Mouse (Mus musculus) liver, adult 2 months (tissue): ENCODE results near the gene Tmem132b. TPM values are rescaled to one million over a fixed set of nuclear protein-coding genes. Genes with fewer than 3 reads are reported as not detected.

ENCODE experiments used
- DNase-seq: peaks from one replicate; pipeline ENCODE4 v3.0.0-alpha.2; 2011; ENCODE audit warnings: low read depth, low spot score; ENCODE audit errors: extremely low read depth
- H3K27ac ChIP-seq: fragments of 200-500 bp; replicated peaks from 2 replicates; pipeline ENCODE4 v1.5.1; 2012; ENCODE audit warnings: low read depth, mild to moderate bottlenecking, control low read depth, inconsistent platforms, low read length; ENCODE audit not compliant: insufficient read depth
- H3K27me3 ChIP-seq: fragments of 200-500 bp; 2 replicates; pipeline ENCODE4 v1.6.1; 2012; ENCODE audit warnings: mild to moderate bottlenecking, moderate library complexity, low read length, inconsistent platforms; ENCODE audit not compliant: control insufficient read depth, insufficient read depth
- H3K36me3 ChIP-seq: fragments of 200-500 bp; 2 replicates; pipeline ENCODE4 v1.6.1; 2012; ENCODE audit warnings: low read length, inconsistent platforms; ENCODE audit not compliant: control insufficient read depth, insufficient read depth
- H3K4me1 ChIP-seq: fragments of 200-500 bp; 2 replicates; pipeline ENCODE4 v1.6.1; 2011; ENCODE audit warnings: low read length; ENCODE audit not compliant: control insufficient read depth, insufficient read depth
- H3K4me3 ChIP-seq: fragments of 200-500 bp; 2 replicates; pipeline ENCODE4 v1.5.1; 2011; ENCODE audit warnings: low read depth, mild to moderate bottlenecking, control low read depth, low read length, moderate library complexity; ENCODE audit not compliant: insufficient read depth
- H3K79me2 ChIP-seq: fragments of 200-500 bp; 2 replicates; pipeline ENCODE4 v1.6.1; 2012; ENCODE audit warnings: inconsistent platforms, mild to moderate bottlenecking, low read length, moderate library complexity; ENCODE audit not compliant: control insufficient read depth, insufficient read depth
- H3K9ac ChIP-seq: fragments of 200-500 bp; 2 replicates; pipeline ENCODE4 v1.6.1; 2012; ENCODE audit warnings: low read depth, mild to moderate bottlenecking, control low read depth, inconsistent platforms, low read length
- CTCF ChIP-seq: fragments of 200-500 bp; IDR thresholded peaks from 2 replicates; pipeline ENCODE4 v1.5.1; 2011; ENCODE audit warnings: low read depth, low read length, control low read depth
- POLR2A ChIP-seq: fragments of 200-500 bp; IDR thresholded peaks from 2 replicates; pipeline ENCODE4 v1.6.1; 2011; ENCODE audit warnings: low read length, control low read depth; ENCODE audit not compliant: insufficient read depth; ENCODE audit errors: extremely low read depth
- WGBS: fragments of 180-500 bp; shearing (Covaris S2); methylation state at CpG from one replicate; pipeline ENCODE4 v1.1.7; 2018; 5-methylcytosine and 5-hydroxymethylcytosine counted together
- polyA plus RNA-seq: library from polyadenylated mRNA; depleted of rRNA; stranded (reverse); fragments of >200 nt; gene quantifications from 2 replicates; pipeline ENCODE4 v1.2.3, GENCODE M21; 2012
- total RNA-seq: library from RNA; depleted of rRNA; stranded (reverse); fragments of >200 nt; gene quantifications from 2 replicates; pipeline ENCODE4 v1.2.3, GENCODE M21; 2014

The Tmem132b gene
- total and polyA plus RNA-seq, 2 experiments: not detected

DNA sequence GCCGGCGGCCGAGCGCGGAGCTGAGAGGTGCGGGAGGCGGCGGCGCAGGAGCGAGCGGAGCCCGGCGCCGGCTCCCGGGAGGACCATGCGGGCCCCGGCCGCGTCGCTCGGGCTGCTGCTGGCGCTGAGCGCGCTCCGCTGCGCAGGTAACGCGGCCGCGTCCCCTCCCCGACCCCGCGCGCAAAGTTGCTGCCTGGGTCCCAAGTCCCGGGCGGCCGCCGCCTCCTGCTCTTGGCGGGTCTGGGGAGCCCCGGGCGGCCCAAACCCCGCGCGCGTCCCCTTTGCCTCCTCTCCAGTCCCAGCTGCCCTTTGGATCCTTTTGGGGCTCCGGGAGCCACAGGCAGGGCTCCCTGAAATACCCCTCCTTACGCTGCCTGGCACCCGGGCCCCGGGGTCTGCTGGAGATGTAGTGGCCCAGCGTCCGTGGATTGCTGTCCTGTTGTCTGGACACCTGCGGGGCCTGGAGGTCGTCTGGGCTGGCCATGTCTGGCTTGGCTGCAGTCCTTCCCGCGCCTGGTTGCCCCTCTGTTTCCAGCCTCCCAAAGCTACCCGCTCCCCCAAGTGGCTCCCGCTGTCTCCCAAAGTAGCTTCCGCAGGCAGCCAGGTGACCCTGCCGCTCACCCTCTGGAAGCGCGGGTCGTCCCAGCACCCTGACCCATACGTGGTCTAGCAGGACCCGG, 1.1 kb downstream of the Tmem132b start:
- DNase-seq: no peak

DNA sequence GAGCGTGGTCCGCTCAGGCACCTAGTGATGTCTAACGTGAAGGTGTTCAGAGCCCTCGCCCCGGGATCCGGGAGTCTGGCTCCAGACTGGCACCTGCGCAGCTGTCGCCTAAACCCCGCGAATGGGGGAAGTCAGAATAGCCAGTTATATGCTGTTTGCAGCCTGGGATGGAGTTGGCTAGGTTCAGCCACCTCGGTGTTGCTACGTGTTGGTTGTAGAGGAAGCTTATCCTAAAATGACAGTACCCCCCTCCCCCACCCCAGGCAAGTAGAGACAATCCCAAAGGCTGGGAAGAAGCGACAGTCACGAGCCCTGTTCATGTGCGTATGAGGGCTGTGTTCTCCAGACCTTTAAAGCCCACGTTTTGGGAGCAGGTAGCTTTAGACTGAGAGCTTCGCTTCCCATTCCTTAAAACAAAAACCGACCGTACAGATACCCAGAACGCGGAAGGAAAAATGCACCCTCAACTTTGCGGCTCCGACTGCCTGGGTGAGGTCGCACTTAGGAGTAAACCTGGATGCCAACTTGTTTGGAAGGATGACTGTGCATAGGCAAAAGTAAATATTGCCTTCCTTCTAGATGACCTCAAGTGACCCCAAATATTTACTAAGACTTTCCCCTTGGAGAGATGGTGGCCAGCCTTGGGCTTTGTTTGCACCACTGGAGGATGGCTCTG, 1.8 kb downstream of the Tmem132b start:
- Histone ChIP-seq H3K36me3 (no peaks in the 10 kb centered on the region), H3K4me3 (no peak overlapping the region), H3K27ac (no peak overlapping the region), H3K79me2 (no peaks in the 10 kb centered on the region), H3K9ac (no peak overlapping the region), H3K27me3 (peaks cover 25% of the 10 kb centered on the region), H3K4me1 (no peaks in the 10 kb centered on the region)
- DNase-seq: no peak
- WGBS: 2% methylated on average over 24 of the region's 24 CpGs
- TF ChIP-seq POLR2A (no peak), CTCF (no peak)

More for the DNA sequence above, 1.1 kb downstream of the Tmem132b start:
- Histone ChIP-seq H3K9ac (no peak overlapping the region), H3K36me3 (no peaks in the 10 kb centered on the region), H3K27ac (no peak overlapping the region), H3K4me3 (no peak overlapping the region), H3K27me3 (peaks cover 25% of the 10 kb centered on the region), H3K79me2 (no peaks in the 10 kb centered on the region), H3K4me1 (no peaks in the 10 kb centered on the region)
- WGBS: 6% methylated on average over 60 of the region's 64 CpGs
- no peak for TF ChIP-seq POLR2A
- no peak for TF ChIP-seq CTCF

DNA sequence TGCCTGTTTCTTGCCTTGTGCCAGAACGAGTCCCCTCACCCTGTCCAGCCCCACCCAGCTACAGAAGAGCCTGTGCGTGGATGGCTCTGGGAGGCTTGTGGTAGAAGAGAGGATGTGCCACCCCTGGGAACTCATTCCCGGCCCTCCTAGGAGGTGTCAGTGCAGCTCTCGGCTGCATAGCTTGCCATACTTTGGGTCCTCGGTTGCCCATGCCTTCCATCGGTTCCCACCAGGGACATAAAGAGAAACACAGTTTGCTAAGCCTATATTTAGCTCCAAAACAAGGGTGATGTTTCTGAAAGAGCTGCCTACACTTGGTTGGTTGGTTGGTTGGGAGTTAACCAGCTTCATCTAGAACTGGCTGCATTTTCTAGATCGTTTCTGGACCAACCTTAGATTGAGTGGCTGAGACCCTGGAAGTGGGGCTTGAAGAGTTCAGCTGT, 2.6 kb downstream of the Tmem132b start:
- Histone ChIP-seq H3K36me3 (no peaks in the 10 kb centered on the region), H3K27me3 (peaks cover 25% of the 10 kb centered on the region), H3K4me3 (no peak overlapping the region), H3K27ac (no peak overlapping the region), H3K4me1 (no peaks in the 10 kb centered on the region), H3K9ac (no peak overlapping the region), H3K79me2 (no peaks in the 10 kb centered on the region)
- DNase-seq: no peak
- 6% methylated on average over 7 of the region's 7 CpGs for WGBS
- no peak for TF ChIP-seq POLR2A
- no peak for TF ChIP-seq CTCF

DNA sequence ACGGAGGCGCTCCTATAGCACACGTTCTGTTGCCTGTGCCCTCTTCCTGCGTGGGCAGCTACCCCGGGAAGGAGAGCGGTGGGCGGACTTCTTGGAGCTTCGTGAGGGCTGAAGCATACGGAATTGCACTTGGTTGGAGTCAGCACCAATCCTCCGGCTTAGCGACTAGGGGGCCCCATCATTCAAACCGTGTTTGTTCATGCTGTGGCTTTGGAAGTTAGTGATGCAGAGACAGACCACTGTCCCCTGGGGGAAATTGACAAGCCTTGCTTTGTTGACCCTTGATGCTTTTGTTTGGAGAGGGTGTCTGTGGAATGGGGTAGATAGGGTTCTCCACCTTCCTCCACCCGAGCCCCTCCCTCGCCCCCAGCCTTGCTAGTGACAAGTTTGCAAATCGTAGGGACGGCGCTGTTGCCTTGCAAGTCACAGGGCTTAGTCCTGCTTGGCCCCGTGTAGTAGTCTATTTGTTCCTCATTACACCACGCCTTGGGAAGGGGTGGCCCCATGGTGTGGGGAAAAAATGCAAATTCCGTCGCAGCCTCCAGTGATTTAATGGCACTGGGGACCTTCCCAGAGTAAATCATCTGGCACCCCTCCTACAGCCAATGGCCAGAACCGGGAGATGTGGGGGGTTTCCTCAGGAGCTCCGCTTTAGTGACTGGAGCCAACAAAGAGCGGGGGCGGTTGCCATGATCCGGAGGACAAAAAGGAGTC, 3.2 kb downstream of the Tmem132b start:
- H3K4me3 ChIP-seq: no peak overlapping the region
- no peak overlapping the region for H3K9ac ChIP-seq
- no peaks in the 10 kb centered on the region for H3K4me1 ChIP-seq
- no peak overlapping the region for H3K27ac ChIP-seq
- H3K27me3 ChIP-seq: peaks cover 25% of the 10 kb centered on the region
- H3K79me2 ChIP-seq: no peaks in the 10 kb centered on the region
- 4% methylated on average over 26 of the region's 26 CpGs for WGBS
- H3K36me3 ChIP-seq: no peaks in the 10 kb centered on the region
- DNase-seq: no peak
- TF ChIP-seq CTCF (no peak), POLR2A (no peak)

DNA sequence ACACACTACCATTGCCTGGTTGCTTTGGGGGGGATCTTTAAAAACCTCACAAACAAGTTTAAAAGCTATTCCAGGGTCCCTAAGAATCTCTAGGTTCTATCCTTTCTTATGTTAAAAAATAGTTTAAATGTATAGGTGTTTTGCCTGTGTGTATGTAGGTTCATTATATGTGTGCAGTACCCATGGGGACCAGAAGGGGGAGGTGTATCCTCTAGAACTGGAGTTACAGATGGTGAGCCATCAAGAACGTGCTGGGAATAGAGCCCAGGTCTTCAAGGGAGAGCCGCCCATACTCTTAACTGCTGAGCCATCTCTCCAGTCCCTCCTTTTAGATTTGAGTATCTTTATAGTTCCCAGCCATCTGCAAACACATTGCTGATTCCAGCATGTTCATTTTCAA, 13.5 kb downstream of the Tmem132b start:
- H3K36me3 ChIP-seq: no peaks in the 10 kb centered on the region
- H3K9ac ChIP-seq: no peak overlapping the region
- WGBS: 94% methylated on average over 2 of the region's 2 CpGs
- no peak overlapping the region for H3K4me3 ChIP-seq
- no peak for TF ChIP-seq CTCF
- no peak for TF ChIP-seq POLR2A
- no peak overlapping the region for H3K27ac ChIP-seq
- H3K27me3 ChIP-seq: no peaks in the 10 kb centered on the region
- no peak for DNase-seq
- H3K4me1 ChIP-seq: no peaks in the 10 kb centered on the region
- no peaks in the 10 kb centered on the region for H3K79me2 ChIP-seq
